Mouse (Mus musculus) gastrocnemius, postnatal 36 days (tissue): ENCODE data around the gene Eif2ak3. TPM values are rescaled to one million over a fixed set of nuclear protein-coding genes. Genes with fewer than 3 reads are reported as not detected.
"Not testable (repeated sequence)": the region's sequence is repeated elsewhere in the genome, so short reads cannot be mapped to it uniquely, and the experiment has no call there.

Source experiments
- DNase-seq, 2 experiments: peaks; one replicate each; pipeline ENCODE4 v3.0.0; 2022
- intact Hi-C: fragments of 180-260 bp; cut with DNase I; formaldehyde crosslinking; loops from one replicate; pipeline ENCODE4 v1.15.1; 2025
- long read RNA-seq, 2 experiments: library from polyadenylated mRNA; stranded (forward); transcript quantifications; one replicate each; pipeline ENCODE4 v2.0.0; 2021
- total RNA-seq, 2 experiments: library from RNA; stranded (reverse); gene quantifications; 2 replicates each; pipeline ENCODE4 v1.2.3; 2021

Gene Eif2ak3
- total RNA-seq, result 1 to 10 TPM; 3.8 to 4.0 TPM
- long read RNA-seq, experiment 1, partial matches to known transcripts, result 1 of 4 reads
- long read RNA-seq, experiment 1, other reads (novel, unspliced or antisense), result 3 of 4 reads
- long read RNA-seq, experiment 2, partial matches to known transcripts, result 0 of 1 reads
- long read RNA-seq, experiment 2, other reads (novel, unspliced or antisense), result 1 of 1 reads

DNA sequence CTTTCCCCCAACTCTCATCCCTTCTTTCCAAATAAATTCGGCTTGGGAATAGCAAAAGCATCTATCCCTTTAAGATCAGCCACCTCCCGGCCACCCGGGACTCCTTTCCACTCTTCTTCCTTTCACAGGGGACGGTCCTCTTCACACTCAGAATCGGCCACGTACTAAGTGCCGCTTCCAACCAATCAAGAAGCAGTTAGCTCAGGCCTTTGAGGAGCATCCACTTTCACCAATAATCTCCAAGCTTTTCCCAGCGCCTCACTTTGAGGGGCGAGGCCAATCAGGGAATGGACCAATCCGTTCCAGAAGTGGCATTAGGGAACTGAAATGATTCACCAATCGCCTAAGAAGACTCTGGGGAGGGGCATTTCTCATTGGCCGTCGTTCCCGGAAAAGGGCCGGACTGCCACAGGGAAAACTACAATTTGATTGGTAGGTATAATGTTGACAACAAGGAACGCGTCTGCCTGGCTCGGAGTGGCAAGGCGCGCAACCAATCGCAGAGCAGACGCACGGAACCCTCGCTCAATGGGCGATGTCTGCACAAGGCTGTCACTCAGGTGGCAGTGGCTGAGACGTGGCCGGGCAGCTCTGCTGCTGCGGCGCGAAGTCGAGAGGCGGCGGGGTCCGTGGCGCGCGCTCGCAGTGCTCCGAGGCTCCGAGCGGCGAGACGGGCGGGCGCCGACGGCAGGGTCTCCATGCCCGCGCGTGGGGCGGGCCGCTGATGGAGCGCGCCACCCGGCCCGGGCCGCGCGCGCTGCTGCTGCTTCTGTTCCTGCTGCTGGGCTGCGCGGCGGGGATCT lies at the start of gene Eif2ak3:
Gene Eif2ak3, plus strand, starts transcription at position 514 of the 803 bp plus-strand sequence.
- peak; percentile 95 to 97 for DNase-seq
- intact Hi-C loops, result no loop called here

DNA sequence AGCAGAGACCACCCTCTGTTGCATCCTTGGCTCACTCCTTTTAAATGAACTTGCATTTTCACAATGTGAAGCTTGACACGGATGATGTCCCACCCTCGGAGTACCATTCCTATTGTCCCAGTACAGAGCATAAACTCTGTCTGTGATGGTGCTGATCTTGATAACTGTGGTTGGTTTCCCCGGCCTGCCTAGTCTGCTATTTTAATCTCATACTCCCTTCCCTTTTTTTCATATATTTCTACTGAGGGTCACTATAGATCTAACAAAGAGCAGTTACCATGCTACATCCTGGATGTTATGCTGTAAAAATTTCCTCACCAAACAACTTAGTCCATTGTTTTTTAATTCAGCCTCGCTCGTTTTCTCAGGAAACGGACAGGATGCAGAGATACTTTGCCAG lies 47.4 kb upstream of the Eif2ak3 start:
- intact Hi-C loops, result loop anchor here (5.0 to 10.0 kb wide), 2 partner anchors 1028 to 1985 kb away; partner anchors contain the start of gene Mrpl35
- no peak for DNase-seq

DNA sequence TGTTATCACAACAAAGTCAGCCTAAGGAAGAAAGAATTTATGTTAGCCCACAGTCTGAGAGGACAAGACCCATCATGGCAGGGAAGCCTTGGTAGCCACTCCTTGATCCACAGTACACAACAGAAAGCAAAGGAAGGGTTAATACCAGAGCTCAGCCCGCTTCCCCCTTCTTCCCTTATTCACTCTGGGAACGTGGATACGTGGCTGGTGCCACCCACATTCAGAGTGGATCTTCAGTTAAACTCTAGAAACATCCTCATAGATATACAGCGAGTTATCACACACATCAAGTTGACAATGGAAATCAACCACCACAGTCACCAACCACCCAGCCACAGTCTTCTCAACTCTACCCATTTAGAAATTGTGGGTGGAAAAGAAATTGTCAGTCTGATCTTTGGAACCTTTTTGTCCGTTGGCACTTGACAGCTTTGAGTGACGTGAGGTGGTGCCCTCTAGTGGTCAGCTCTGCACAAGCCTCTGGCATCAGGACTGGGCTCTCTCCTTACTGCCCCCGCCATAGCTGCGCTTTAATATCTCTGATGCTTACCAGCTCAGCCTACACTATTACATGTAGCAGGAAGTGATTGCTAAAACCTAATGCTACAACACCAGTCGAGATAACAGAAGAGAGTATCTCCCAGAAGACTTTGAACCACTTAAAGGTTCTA lies 46.6 kb upstream of the Eif2ak3 start:
- peak; percentile 51 for DNase-seq
- intact Hi-C loops, result loop anchor here (5.0 to 10.0 kb wide), 2 partner anchors 1027 to 1985 kb away; partner anchors contain the start of gene Mrpl35

- intact Hi-C loops, result loop anchor here (10.0 kb wide), 1 partner anchor 320 kb away; no protein-coding TSS in a partner anchor
- no peak for DNase-seq
Observed at GRCm38 (mm10) chr6:70804632-70805031, 39.7 kb upstream of the Eif2ak3 start.

DNA sequence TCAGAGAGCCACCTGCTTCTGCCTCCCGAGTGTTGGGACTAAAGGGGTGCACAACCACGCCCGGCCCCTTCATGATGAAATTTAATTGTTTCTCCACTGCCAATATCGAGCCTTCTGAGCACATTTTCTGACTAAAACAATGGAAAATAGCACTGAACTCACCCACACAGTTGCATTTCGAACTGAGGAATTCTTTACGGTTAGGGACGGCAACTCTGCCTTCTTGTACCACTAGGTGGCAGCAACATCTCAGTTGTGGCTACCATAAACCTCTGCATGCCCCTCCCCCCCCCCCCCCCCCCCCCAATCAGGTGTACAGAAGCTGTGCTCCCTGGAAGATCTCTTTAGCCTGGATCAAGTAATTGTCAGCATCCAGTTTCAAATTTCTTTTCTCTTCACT lies 39.0 kb upstream of the Eif2ak3 start:
- peak in 1 of 2 experiments; percentile 44 for DNase-seq
- intact Hi-C loops, result loop anchor here (10.0 kb wide), 1 partner anchor 320 kb away; no protein-coding TSS in a partner anchor

- peak; percentile 16 to 37 for DNase-seq
- intact Hi-C loops, result loop anchor here (10.0 kb wide), 1 partner anchor 319 kb away; no protein-coding TSS in a partner anchor
Observed at GRCm38 (mm10) chr6:70805820-70806513, 38.3 kb upstream of the Eif2ak3 start.

GRCm38 (mm10) chr6:70806514-70806912 lies 37.8 kb upstream of the Eif2ak3 start:
- no peak for DNase-seq
- intact Hi-C loops, result loop anchor here (10.0 kb wide), 1 partner anchor 318 kb away; no protein-coding TSS in a partner anchor

DNA sequence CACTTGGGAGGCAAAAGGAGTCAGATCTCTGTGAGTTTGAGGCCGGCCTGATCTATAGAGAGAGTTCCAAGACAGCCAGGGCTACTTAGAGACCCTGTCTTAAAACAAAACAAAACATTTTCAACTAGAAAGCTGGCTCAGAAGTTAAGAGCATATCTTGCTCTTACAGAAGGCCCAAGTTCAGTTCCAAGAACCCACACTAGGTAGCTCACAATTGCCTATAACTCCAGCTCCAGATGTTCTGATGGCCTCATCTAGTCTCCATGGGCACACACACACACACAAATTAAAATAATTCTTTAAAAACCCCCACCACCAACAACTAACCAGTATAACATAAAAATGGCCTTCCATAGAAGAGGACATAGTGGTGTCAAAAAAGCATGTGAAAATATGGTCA lies 33.8 kb upstream of the Eif2ak3 start:
- DNase-seq, result no peak
- intact Hi-C loops, result no loop called here

- intact Hi-C loops, result loop anchor here (1.0 kb wide), 2 partner anchors 69 to 72 kb away; no protein-coding TSS in a partner anchor
- peak; percentile 76 to 79 for DNase-seq
Observed at GRCm38 (mm10) chr6:70811557-70812525, 32.5 kb upstream of the Eif2ak3 start.

DNA sequence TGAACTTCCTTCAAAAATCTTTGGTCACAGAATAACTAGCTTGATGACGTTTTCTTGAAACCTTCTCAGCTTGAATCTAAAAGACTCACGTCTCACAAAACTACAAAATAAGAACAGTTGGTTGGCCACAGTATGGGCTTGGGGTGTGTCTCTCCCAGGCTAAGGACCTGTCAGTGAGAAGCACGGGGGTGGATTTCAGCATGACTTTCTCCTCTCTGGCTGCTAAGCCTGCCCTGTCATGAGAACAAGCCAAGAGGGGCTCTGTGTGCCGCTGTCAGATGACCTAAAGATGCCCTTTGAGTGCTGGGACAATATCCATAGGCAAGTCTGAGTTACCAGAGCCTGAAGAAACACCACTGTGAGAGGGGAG lies 31.8 kb upstream of the Eif2ak3 start:
- no peak for DNase-seq
- intact Hi-C loops, result loop anchor here (1.0 kb wide), 1 partner anchor 72 kb away; no protein-coding TSS in a partner anchor

DNA sequence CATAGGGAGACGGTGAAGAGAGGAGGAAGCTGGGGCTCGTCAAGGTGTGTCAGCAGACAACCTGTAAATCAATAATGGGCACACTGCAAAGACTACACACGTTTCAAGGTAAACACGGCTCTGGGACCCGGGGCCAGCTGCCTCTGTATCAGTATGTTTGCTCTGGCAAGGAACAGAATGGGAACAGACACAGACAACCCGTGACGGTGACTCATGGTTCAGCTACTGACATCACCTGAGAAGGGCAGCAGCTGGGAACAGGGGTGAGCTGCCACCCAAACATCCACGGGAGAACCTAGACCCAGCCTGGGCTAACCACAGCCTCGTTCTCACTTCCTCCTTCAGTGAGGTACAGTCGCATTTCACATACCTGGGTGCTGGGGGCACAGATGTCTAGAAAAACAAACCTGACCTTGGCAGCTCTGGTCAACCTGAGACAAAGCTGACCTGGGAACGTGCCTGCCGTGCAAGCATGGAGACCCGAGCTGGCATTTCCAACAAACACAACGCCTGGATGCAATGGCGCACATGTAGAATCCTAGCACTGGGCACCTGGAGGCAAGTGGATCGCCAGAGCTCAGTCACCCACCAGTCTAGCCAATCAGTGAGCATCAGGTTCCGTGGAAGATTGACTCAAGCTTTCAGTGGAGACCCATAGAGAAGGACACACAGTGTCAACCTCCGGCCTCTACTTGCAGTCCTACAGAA lies 30.2 kb upstream of the Eif2ak3 start:
- no peak for DNase-seq
- intact Hi-C loops, result no loop called here

DNA sequence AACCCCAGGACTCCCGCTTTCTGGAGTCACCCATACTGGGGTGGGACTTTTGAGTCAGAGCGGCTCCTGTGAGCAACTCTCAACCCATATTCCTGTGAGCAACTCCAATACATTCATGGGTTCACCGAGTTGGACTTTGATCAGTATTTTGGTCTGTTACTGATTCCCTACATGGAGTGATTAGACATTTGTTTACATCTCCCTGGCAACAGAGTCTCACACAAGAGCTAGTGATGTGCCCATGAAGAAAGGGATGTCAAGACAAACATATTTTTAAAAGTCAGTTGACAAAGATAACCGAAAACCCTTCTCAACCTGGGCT lies 29.7 kb upstream of the Eif2ak3 start:
- no peak for DNase-seq
- intact Hi-C loops, result no loop called here

- DNase-seq, result no peak
- intact Hi-C loops, result no loop called here
Observed at GRCm38 (mm10) chr6:70815471-70815870, 28.8 kb upstream of the Eif2ak3 start.

GRCm38 (mm10) chr6:70821566-70821965 lies 22.7 kb upstream of the Eif2ak3 start:
- intact Hi-C loops, result no loop called here
- DNase-seq, result no peak

DNA sequence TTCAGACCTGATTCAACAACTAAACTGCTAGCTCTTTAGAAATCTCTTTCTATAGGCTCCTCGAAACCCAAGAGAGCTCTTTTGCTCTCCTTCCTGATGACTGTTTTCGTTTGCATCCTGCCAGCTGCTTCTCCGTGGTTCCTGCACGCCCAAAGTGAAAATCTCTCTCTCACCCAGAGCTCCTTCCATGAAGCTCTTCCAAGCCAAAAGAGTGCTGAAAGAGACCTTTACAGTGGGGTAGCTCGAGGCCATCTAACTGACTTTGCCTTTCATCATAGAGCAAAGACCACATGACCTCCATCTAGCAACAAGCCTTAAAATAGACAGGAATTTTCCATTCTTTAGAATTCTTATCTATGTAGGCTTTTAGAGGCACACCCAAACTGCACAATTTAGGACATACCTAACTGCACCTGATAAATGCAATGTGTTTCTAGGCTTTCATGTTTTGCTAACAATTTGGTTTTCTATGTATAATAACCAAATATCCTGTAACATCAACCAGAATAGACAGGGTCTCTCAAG lies 21.9 kb upstream of the Eif2ak3 start:
- intact Hi-C loops, result no loop called here

DNA sequence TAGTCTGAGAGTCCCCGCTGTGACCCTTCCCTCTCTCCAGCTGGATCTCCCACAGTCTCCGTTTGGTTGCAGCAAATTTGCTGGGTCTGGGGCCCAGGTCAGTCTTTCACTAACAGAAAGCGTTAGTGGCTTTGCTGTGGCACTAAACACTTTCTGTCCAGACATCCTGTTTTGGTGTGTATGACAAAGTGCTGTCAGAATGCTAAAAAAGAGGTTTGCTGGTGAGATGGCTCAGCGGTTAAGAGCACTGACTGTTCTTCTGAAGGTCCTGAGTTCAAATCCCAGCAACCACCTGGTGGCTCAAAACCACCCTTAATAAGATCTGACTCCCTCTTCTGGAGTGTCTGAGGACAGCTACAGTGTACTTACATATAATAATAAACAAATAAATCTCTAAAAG lies 21.0 kb upstream of the Eif2ak3 start:
- DNase-seq, intact Hi-C loops: not testable (repeated sequence)

More for the DNA sequence above, 21.9 kb upstream of the Eif2ak3 start:
- DNase-seq, result no peak

GRCm38 (mm10) chr6:70824085-70824986 lies 20.0 kb upstream of the Eif2ak3 start:
- peak; percentile 24 to 40 for DNase-seq
- intact Hi-C loops, result no loop called here
